Mouse (Mus musculus) embryonic facial prominence, embryonic 13.5 days (tissue): ENCODE data around the gene Tssc4. TPM values are rescaled to one million over a fixed set of nuclear protein-coding genes. Genes with fewer than 3 reads are reported as not detected.

Source experiments
- ATAC-seq: fragments of 200-750 bp; cut with Nextera tagmentation; 2 replicates; pipeline ENCODE4 v1.8.0; 2017; ENCODE audit warnings: low read depth; ENCODE audit not compliant: insufficient number of reproducible peaks, insufficient read depth, low FRiP score, low TSS enrichment
- H3K27ac ChIP-seq: fragments of 300-500 bp; sonication (generic); 2 replicates; pipeline ENCODE4 v1.5.1; 2015; ENCODE audit warnings: moderate library complexity, mild to moderate bottlenecking, inconsistent platforms
- H3K27me3 ChIP-seq: fragments of 300-500 bp; sonication (generic); 2 replicates; pipeline ENCODE4 v1.6.1; 2015; ENCODE audit warnings: mild to moderate bottlenecking, inconsistent platforms
- H3K36me3 ChIP-seq: fragments of 300-500 bp; sonication (generic); 2 replicates; pipeline ENCODE4 v1.6.1; 2015; ENCODE audit warnings: mild to moderate bottlenecking, inconsistent platforms
- H3K4me1 ChIP-seq: fragments of 300-500 bp; sonication (generic); 2 replicates; pipeline ENCODE4 v1.6.1; 2015; ENCODE audit warnings: inconsistent platforms
- H3K4me2 ChIP-seq: fragments of 300-500 bp; sonication (generic); 2 replicates; pipeline ENCODE4 v1.6.1; 2015; ENCODE audit warnings: moderate library complexity, mild to moderate bottlenecking, inconsistent platforms
- H3K4me3 ChIP-seq: fragments of 300-500 bp; sonication (generic); 2 replicates; pipeline ENCODE4 v1.5.1; 2015; ENCODE audit warnings: mild to moderate bottlenecking, inconsistent platforms
- H3K9ac ChIP-seq: fragments of 300-500 bp; sonication (generic); 2 replicates; pipeline ENCODE4 v1.6.1; 2015; ENCODE audit warnings: mild to moderate bottlenecking, inconsistent platforms
- H3K9me3 ChIP-seq: fragments of 300-500 bp; sonication (generic); 2 replicates; pipeline ENCODE4 v1.6.1; 2016; ENCODE audit warnings: inconsistent platforms
- WGBS: fragments of 180-500 bp; shearing (Covaris S2); methylation state at CpG from one replicate; pipeline ENCODE4 v1.1.7; 2015; ENCODE audit warnings: mixed read lengths; 5-methylcytosine and 5-hydroxymethylcytosine counted together
- polyA plus RNA-seq: library from polyadenylated mRNA; unstranded; fragments of >200 nt; fragmentation: Nextera tagmentation; extraction: Ambion mirVana; gene quantifications from 2 replicates; pipeline ENCODE4 v1.2.1, GENCODE M21; 2015

Tssc4 gene
- polyA plus RNA-seq, 1 experiment from 2014 or later = 105 TPM

- peaks cover 34% of the 10 kb centered on the region for H3K36me3 ChIP-seq
- no peak overlapping the region for H3K4me2 ChIP-seq
- H3K4me1 ChIP-seq = no peaks in the 10 kb centered on the region
- no peak overlapping the region for H3K4me3 ChIP-seq
- no peaks in the 10 kb centered on the region for H3K9me3 ChIP-seq
- H3K27ac ChIP-seq = no peak overlapping the region
- no peak for ATAC-seq
- 90% methylated on average over 8 of the region's 8 CpGs for WGBS
- no peak overlapping the region for H3K9ac ChIP-seq
- no peaks in the 10 kb centered on the region for H3K27me3 ChIP-seq
These were observed 34.3 kb upstream of the Tssc4 start for GRCm38 (mm10) chr7:143034519-143035450.

- H3K27me3 ChIP-seq = no peaks in the 10 kb centered on the region
- WGBS = 67% methylated on average over 3 of the region's 3 CpGs
- ATAC-seq = no peak
- H3K9ac ChIP-seq = no peak overlapping the region
- no peaks in the 10 kb centered on the region for H3K9me3 ChIP-seq
- peaks cover 28% of the 10 kb centered on the region for H3K36me3 ChIP-seq
- H3K4me3 ChIP-seq = no peak overlapping the region
- no peak overlapping the region for H3K4me2 ChIP-seq
- no peaks in the 10 kb centered on the region for H3K4me1 ChIP-seq
- no peak overlapping the region for H3K27ac ChIP-seq
These were observed 32.3 kb upstream of the Tssc4 start for GRCm38 (mm10) chr7:143036787-143037186.

DNA sequence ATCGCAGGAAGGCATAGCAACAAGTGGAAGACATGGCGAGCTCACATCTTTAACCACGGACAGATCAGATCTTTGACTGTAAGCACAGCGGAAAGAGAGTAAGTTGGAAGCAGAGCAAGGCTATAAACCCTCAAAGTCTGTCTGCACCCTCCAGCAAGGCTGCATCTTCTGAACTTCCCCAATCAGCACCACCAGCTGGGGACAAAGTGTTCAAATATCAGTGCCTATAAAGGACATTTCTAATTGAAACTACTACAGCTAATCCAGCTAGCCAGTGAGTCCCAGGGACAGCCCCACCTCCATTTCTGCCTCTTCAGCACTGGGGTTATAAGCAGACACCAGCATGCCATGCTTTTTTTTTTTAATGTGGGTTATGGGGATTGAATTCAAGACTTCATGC is 31.7 kb upstream of the Tssc4 start:
- H3K4me3 ChIP-seq = no peak overlapping the region
- no peaks in the 10 kb centered on the region for H3K4me1 ChIP-seq
- no peaks in the 10 kb centered on the region for H3K27me3 ChIP-seq
- no peaks in the 10 kb centered on the region for H3K9me3 ChIP-seq
- 93% methylated on average over 4 of the region's 4 CpGs for WGBS
- ATAC-seq = no peak
- H3K27ac ChIP-seq = no peak overlapping the region
- H3K36me3 ChIP-seq = peaks cover 29% of the 10 kb centered on the region
- no peak overlapping the region for H3K4me2 ChIP-seq
- no peak overlapping the region for H3K9ac ChIP-seq

DNA sequence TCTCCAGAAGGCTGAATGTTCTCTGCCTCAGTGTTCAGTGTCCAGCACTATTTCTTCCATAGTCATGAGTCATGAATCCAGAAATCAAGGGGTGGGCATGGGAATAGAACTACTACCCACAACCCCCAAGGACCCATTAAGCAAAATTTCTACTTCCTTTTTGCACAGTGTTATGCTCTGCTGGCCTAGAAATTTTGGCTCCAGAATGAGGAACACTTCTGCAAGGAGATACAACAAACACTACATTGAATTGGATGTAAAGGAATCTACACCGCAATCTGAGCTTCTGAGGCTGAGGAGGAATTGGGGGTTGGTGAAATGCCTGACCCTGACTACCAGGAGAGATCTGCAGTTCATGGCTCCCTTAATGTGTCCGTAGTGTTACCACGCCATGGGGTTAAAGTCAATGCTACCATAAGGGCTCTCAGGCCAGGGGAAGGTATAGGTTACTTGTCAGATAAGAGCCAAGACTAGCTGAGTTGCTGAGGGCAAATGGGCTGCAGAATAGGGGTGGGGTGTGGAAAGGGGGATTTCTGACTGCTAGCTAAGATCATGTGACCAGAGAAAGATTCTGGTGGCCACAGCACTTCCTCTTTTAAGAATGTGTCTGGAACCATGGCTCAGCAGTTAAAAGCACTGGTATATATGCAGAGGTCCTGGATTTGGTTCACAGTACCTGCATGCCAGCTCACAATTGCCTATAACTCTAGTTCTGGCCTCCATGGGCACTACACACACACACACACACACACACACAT is 30.7 kb upstream of the Tssc4 start:
- no peaks in the 10 kb centered on the region for H3K4me1 ChIP-seq
- no peak overlapping the region for H3K9ac ChIP-seq
- peaks cover 26% of the 10 kb centered on the region for H3K36me3 ChIP-seq
- H3K27ac ChIP-seq = no peak overlapping the region
- no peaks in the 10 kb centered on the region for H3K27me3 ChIP-seq
- no peak overlapping the region for H3K4me3 ChIP-seq
- no peaks in the 10 kb centered on the region for H3K9me3 ChIP-seq
- 89% methylated on average over 3 of the region's 3 CpGs for WGBS
- H3K4me2 ChIP-seq = no peak overlapping the region
- no peak for ATAC-seq

DNA sequence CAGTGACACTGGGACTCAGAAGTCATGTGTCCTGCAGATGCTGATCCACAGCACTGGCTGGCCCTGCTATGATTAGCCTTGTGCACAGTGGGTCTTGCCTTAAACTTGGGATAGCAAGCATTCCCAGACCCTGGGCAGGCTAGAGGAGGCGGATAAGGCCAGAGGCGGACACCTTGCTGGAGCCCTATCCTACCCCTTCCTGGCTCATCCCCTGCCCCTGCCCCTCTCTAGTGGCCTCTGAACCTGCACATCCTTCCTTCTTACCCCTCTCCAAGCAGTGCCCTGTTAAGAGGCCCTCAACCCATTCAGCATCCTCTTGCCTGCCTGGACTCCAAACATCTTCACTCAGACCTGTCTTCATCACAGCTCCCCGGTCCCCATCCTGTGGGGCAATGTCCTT is 28.5 kb upstream of the Tssc4 start:
- Histone ChIP-seq H3K4me1 (no peaks in the 10 kb centered on the region), H3K36me3 (peaks cover 18% of the 10 kb centered on the region), H3K9ac (no peak overlapping the region), H3K9me3 (no peaks in the 10 kb centered on the region), H3K4me2 (no peak overlapping the region), H3K27me3 (no peaks in the 10 kb centered on the region), H3K4me3 (no peak overlapping the region), H3K27ac (no peak overlapping the region)
- 92% methylated on average over 3 of the region's 3 CpGs for WGBS
- no peak for ATAC-seq

DNA sequence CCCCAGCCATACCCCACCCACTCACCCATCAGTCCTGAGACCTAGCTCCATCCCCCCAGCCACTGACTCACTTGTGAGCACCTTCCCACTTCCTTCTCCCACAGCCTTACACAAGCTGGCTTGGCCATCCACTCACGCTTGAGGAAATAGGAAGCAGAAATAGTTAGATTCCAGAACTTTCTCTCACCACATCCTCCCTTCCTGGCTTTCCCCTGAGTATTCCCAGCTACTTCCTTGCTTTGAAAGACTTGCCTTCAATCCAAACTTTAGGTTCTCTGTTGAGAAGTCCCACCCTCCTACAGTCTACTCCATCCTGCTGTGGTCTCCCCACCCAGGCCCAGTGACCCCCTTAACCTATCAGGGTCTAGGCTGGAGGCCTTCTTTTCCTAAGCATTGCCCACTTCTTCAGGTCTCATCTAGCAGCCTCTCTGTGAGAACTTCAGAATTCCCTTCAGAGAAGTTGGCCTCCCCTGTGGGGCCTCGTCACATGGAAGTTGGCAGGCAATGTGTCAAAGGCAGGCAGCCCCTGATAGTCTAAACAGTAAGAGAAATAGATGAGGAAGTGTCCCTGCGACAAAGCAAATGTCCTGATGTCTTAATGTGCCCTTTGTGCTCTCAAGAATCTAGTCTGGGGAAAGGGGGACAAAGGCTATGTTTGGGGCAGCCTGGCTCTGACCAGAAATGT is 27.8 kb upstream of the Tssc4 start:
- Histone ChIP-seq H3K9ac (no peak overlapping the region), H3K27me3 (no peaks in the 10 kb centered on the region), H3K9me3 (no peaks in the 10 kb centered on the region), H3K4me1 (no peaks in the 10 kb centered on the region), H3K36me3 (peaks cover 18% of the 10 kb centered on the region), H3K4me2 (no peak overlapping the region), H3K27ac (no peak overlapping the region), H3K4me3 (no peak overlapping the region)
- WGBS = 79% methylated on average over 3 of the region's 3 CpGs
- no peak for ATAC-seq

DNA sequence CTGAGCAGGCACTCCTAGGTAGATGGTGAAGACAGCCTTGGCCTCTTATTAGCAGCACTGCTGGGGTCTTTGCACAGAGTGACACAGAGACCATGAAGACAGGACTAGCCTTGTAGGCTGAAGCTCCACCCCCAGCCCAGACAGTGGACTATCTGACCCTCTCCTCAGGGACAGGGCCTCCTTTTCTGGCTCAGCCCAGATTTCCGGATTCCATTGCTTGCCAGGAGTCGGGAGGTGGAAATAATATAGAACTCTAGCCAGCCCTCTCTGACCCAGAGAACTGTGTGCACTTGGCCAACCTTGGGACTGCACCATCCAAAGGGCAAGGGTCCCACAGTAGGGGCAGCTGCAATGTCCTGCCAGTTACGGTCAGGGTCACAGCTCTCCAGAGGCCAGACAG is 27.0 kb upstream of the Tssc4 start:
- Histone ChIP-seq H3K4me1 (no peaks in the 10 kb centered on the region), H3K27ac (no peak overlapping the region), H3K36me3 (peaks cover 13% of the 10 kb centered on the region), H3K27me3 (no peaks in the 10 kb centered on the region), H3K4me3 (no peak overlapping the region), H3K9me3 (no peaks in the 10 kb centered on the region), H3K9ac (no peak overlapping the region), H3K4me2 (no peak overlapping the region)
- ATAC-seq = no peak
- WGBS = 57% methylated on average over 3 of the region's 3 CpGs

GRCm38 (mm10) chr7:143042897-143043300 is 26.1 kb upstream of the Tssc4 start:
- no peak for ATAC-seq
- Histone ChIP-seq H3K9ac (no peak overlapping the region), H3K27me3 (no peaks in the 10 kb centered on the region), H3K9me3 (no peaks in the 10 kb centered on the region), H3K27ac (no peak overlapping the region), H3K4me1 (no peaks in the 10 kb centered on the region), H3K36me3 (peaks cover 11% of the 10 kb centered on the region), H3K4me2 (no peak overlapping the region), H3K4me3 (no peak overlapping the region)
- WGBS = 81% methylated on average over 3 of the region's 3 CpGs

DNA sequence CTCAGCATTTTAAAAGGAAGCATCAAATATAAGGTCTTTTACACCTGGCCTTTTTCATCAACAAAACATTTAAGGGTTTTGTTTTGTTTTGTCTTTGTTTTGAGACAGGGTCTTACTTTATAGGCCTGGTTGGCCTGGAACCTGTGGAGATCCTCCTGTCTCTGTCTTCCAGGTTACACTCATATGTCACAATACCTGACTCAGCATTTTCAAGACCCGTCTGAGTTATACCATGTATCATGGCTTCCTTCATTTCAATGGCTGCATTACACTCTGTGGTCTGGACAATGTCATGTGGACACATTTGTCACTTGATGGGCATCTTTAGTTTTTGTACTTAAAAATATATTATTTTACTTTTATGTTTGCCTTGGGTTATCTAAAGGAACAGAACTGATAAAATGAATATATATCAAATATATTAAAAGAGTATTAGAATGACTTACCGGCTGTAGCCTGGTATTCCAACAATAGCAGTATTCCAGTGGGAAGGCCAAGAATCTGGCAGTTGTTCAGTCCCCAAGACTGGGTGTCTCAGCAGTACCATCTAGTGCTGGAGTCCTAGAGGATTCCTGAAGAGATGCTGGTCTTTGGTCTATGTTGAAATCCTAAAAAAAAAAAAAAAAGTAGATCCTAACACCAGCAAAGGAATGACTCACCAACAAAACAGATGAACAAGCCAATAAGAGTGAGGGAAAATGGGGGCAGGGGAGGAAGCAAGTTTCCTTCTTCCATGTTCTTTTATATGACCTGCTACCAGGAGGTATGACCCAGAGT is 24.8 kb upstream of the Tssc4 start:
- no peak for ATAC-seq
- WGBS = 88% methylated on average over 2 of the region's 2 CpGs
- no peaks in the 10 kb centered on the region for H3K9me3 ChIP-seq

DNA sequence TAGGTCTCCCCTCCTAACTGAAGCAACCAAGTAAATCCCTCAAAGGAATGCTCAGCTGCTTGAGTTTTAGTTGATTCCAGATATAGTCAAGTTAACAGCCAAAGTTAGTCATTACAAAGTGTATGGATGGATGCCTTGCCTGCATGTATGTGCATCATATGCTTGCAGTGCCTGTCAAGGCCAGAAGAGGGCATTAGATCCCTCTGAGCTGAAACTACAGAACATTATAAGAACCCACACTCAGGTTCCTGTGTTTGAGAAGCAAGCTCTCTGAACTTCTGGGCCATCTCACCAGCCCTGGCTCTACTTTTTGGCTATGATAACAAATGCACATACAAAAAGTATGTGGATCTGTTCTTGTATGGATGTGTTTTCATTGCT is 24.2 kb upstream of the Tssc4 start:
- no peaks in the 10 kb centered on the region for H3K9me3 ChIP-seq
- H3K4me3 ChIP-seq = no peak overlapping the region
- H3K9ac ChIP-seq = no peak overlapping the region
- no peak overlapping the region for H3K4me2 ChIP-seq
- no peak overlapping the region for H3K27ac ChIP-seq
- no peaks in the 10 kb centered on the region for H3K4me1 ChIP-seq
- no peaks in the 10 kb centered on the region for H3K27me3 ChIP-seq
- peaks cover 11% of the 10 kb centered on the region for H3K36me3 ChIP-seq
- no peak for ATAC-seq

More for the DNA sequence above, 24.8 kb upstream of the Tssc4 start:
- no peaks in the 10 kb centered on the region for H3K27me3 ChIP-seq
- H3K36me3 ChIP-seq = peaks cover 11% of the 10 kb centered on the region
- H3K27ac ChIP-seq = no peak overlapping the region
- H3K9ac ChIP-seq = no peak overlapping the region
- no peaks in the 10 kb centered on the region for H3K4me1 ChIP-seq
- no peak overlapping the region for H3K4me2 ChIP-seq
- no peak overlapping the region for H3K4me3 ChIP-seq

DNA sequence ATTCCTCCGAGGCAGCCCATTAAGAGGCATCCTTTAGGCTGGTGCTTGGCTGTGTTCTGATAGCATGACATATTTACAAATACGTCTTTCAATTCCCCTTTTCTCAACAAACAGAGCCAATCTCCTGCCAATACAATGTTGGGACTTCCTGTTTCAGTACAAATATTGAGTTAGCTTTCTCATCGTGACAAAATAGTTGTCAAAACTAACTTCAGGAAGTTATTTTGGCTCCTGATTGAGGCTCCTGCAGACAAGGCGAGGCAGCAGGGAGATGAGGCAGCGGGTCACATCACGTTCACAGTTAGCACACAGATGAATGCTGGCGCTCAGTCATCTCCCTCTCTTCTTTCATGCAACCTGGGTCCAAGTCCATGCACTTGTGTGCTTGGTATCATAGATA is 22.7 kb upstream of the Tssc4 start:
- Histone ChIP-seq H3K9ac (no peak overlapping the region), H3K4me1 (no peaks in the 10 kb centered on the region), H3K9me3 (no peaks in the 10 kb centered on the region), H3K27me3 (no peaks in the 10 kb centered on the region), H3K4me3 (no peak overlapping the region), H3K36me3 (peaks cover 8% of the 10 kb centered on the region), H3K4me2 (no peak overlapping the region), H3K27ac (no peak overlapping the region)
- ATAC-seq = no peak
- WGBS = 85% methylated on average over 7 of the region's 7 CpGs
